Mouse (Mus musculus): ENCODE results near the gene Doc2g.
"Not testable (repeated sequence)": the region's sequence is repeated elsewhere in the genome, so short reads cannot be mapped to it uniquely, and the experiment has no call there.

Gene Doc2g

DNA sequence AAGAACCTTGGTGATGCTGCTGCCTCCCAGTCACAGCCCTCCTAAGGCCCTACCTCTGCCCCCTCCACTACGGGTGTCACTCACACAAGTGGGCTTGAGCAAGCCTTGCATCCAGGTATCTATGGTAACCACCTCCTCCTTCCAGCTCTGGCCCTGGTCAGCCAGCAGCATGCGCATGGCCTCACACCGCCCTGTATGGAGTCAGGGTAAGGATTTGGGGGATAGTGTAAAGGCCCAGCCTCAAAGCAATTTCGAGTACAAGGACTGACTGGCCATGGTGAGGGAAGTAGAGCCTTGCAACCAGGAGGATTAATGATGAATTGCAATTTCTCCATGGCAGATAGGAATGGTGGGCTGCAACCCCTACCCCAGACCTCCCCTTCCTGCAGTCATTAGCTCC, 38.4 kb downstream of the Doc2g start:
- in situ Hi-C loops (cut with MboI; ENCODE audit: low pct_unique_long_range_greater_than_20kb in 1 of 2, low sequenced_read_pairs in 2 of 2, unreplicated experiment in 1 of 2), result not testable (repeated sequence)

DNA sequence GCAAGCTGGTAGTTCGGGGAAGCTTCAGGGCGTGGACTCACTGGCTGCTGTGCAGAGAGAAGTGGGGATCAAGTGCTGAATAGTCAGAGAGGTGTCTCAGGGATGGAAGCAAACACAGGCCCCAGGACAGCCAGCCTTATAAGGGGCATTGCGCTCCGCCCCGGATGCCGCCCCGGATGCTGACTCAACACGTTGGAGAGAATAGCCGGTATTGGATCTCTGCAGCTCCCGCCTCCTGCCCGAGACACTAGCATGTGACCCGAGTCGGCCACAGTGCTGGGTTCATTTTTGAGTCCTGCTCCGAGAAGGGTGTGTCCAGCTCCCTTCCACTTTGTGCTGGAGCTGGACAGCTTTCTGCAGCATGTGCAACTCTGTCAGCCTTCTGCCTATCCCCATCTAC, 39.0 kb downstream of the Doc2g start:
- in situ Hi-C loops (cut with MboI; ENCODE audit: low pct_unique_long_range_greater_than_20kb in 1 of 2, low sequenced_read_pairs in 2 of 2, unreplicated experiment in 1 of 2), result no loop called here

DNA sequence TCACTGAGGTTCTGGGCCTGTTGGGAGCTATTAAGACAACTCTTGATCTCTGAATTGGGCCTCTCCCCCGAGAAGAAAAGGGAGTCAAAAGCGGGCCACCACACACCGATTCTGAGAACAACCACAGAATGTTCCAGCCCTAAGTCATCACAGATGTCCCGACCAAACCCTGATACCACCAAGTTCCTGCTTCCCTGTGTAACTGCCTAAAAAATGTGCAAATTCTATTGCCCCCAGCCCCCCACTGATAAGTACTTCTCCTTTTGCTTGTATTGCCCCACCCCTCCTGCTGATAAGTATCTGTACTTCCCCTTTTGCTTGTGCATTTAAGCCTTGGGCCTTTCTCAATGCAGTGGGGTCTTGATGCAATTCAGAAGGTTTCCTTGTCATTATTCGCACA, 41.0 kb downstream of the Doc2g start:
- in situ Hi-C loops (cut with MboI; ENCODE audit: low pct_unique_long_range_greater_than_20kb in 1 of 2, low sequenced_read_pairs in 2 of 2, unreplicated experiment in 1 of 2), result not testable (repeated sequence)

- in situ Hi-C loops (cut with MboI; ENCODE audit: low pct_unique_long_range_greater_than_20kb in 1 of 2, low sequenced_read_pairs in 2 of 2, unreplicated experiment in 1 of 2), result loop anchor here in 1 of 2 experiments (5.0 kb wide), 1 partner anchor 34 kb away; the partner anchor contains the start of gene Ndufv1
Observed at GRCm38 (mm10) chr19:4045966-4046865, 43.1 kb downstream of the Doc2g start, which contains the start of gene Gstp2. TSS of gene Gstp2 (minus strand) at chr19:4046023.

GRCm38 (mm10) chr19:4046866-4047254, 43.7 kb downstream of the Doc2g start:
- in situ Hi-C loops (cut with MboI; ENCODE audit: low pct_unique_long_range_greater_than_20kb in 1 of 2, low sequenced_read_pairs in 2 of 2, unreplicated experiment in 1 of 2), result loop anchor here in 1 of 2 experiments (5.0 kb wide), 1 partner anchor 35 kb away; the partner anchor contains the start of gene Ndufv1

DNA sequence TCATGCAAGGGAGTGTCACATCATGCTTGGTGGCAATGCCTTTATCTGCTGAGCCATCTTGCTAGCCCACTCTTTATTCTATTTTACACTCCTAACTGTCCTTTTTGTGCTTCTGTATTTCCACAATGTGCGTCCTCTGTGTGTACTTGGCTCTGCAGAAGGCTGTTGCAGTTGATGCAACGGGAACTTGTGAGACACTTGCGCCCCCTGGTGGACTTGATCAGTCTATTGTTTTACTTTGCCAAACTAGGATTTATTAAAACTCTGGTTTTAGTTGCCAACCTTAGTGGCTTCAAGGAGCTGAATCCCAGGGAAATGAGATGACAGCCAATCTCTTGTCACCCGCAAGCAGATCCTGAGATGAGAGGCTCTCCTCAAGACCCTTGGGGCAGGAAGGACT, 44.7 kb downstream of the Doc2g start:
- in situ Hi-C loops (cut with MboI; ENCODE audit: low pct_unique_long_range_greater_than_20kb in 1 of 2, low sequenced_read_pairs in 2 of 2, unreplicated experiment in 1 of 2), result loop anchor here in 1 of 2 experiments (5.0 kb wide), 1 partner anchor 36 kb away; the partner anchor contains the start of gene Ndufv1

GRCm38 (mm10) chr19:4049069-4049468, 46.0 kb downstream of the Doc2g start:
- in situ Hi-C loops (cut with MboI; ENCODE audit: low pct_unique_long_range_greater_than_20kb in 1 of 2, low sequenced_read_pairs in 2 of 2, unreplicated experiment in 1 of 2), result loop anchor here in 1 of 2 experiments (5.0 kb wide), 1 partner anchor 37 kb away; the partner anchor contains the start of gene Ndufv1

- in situ Hi-C loops (cut with MboI; ENCODE audit: low pct_unique_long_range_greater_than_20kb in 1 of 2, low sequenced_read_pairs in 2 of 2, unreplicated experiment in 1 of 2), result no loop called here
Observed at GRCm38 (mm10) chr19:4051016-4051415, 47.9 kb downstream of the Doc2g start.

DNA sequence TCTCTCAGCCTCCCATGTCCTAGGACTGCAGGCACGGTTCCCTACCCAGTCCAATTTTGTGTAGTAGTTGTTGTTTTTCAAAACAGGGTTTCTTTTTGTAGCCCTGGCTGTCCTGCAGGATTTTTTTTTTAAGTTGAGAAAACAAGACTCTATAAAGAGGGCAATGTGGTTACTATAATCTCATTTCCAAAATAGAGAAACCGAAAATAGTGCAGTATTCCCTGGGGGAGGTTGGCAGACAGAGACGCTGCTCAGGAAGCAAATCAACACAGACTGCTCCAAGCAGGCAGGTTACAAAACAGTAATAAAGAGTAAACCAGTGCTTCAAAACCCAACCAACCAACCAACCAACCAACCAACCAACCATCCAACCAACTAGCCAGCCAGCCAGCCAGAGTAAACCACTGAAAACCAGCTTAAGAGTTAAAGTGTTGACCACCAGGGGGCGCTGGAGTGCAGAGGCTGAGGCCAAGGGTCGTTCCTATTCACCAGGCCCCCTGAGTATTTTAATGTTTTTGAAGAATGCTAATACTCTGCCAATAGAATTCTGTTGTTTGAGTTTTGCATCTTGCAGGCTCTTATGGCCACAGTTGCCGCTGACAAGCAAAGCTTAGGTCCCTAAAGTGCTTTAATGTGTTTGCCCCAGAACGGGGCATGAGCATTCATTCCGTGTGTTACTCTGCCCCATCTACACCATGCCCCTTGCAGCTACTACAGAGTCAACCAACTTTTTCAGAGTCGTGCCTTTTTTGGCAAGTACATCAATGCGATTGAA, 48.8 kb downstream of the Doc2g start:
- in situ Hi-C loops (cut with MboI; ENCODE audit: low pct_unique_long_range_greater_than_20kb in 1 of 2, low sequenced_read_pairs in 2 of 2, unreplicated experiment in 1 of 2), result no loop called here

DNA sequence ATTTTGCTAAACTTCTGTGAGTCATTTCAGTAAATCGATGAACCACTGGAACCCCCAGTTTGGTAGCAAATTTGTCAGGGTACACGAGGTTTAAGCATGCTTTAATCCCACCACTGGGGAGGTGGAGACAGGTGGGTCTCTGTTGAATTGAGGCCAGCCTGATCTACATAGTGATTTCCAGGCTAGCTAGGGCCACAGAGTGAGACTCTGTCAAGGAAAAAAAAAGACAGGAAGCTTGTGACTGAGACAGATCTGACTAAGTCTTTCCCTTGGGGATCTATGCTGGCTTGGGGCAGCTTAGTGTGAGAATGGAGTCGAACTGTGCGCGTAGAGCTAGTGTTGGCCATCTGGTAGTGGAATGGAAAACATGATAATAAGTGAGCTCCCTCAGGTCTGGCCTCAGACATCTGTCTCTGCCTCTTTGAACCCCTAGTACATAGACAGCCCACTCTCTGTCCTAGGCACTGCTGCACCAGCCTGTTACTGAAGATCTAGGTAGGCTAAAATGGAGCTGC, 49.5 kb downstream of the Doc2g start:
- in situ Hi-C loops (cut with MboI; ENCODE audit: low pct_unique_long_range_greater_than_20kb in 1 of 2, low sequenced_read_pairs in 2 of 2, unreplicated experiment in 1 of 2), result no loop called here

DNA sequence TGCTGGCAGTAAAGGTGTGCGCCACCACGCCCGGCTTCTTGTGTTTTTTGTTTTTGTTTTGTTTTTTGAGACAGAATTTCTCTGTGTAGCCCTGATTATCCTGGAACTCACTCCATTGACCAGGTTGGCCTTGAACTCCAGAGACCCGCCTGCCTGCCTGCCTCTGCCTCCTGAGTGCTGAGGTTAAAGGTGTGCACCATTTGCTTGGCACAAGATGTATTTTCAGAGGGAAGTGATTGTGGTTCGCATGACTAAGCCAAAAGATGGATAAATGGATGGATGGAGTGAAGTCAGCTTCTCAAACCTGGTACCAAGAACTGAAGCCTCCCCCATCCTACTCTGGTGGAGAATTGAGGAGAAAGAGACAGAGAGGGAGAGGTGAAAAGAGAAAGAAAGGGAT, 51.5 kb downstream of the Doc2g start:
- in situ Hi-C loops (cut with MboI; ENCODE audit: low pct_unique_long_range_greater_than_20kb in 1 of 2, low sequenced_read_pairs in 2 of 2, unreplicated experiment in 1 of 2), result no loop called here

DNA sequence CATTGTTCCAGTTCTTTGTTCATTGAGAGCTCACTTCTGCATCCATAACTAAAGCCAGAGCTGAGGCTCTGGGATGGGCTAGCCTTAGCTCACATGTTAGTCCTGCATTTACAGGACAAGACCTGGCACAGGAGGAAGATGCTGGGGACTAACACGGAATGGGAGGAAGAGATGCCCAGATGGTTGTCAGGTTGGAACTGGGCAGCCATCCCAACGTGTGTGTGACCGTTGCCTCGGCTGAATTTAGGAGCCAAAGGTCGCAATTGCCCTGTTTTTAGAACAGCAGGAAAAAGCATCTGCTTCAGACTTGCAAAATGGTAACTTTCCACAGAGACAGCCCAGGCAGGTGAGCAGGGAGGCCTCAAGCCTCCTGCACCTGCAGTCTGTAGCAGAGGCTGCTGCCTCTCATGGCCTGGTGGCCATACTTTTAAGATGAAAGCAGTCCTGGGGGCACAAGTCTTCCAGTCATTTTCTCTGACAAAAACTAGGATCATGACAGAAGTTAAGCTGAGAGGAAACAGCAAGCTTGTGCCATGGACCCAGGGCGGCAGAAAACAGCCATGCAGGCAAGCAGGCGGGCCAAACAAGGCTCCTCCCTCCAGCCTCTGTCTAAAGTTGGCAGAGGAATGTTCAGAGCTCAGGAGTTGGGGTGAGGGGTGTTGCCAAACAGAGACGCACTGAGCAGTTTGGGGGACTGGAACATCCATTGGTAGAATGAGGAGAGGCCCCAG, 52.3 kb downstream of the Doc2g start:
- in situ Hi-C loops (cut with MboI; ENCODE audit: low pct_unique_long_range_greater_than_20kb in 1 of 2, low sequenced_read_pairs in 2 of 2, unreplicated experiment in 1 of 2), result no loop called here

- in situ Hi-C loops (cut with MboI; ENCODE audit: low pct_unique_long_range_greater_than_20kb in 1 of 2, low sequenced_read_pairs in 2 of 2, unreplicated experiment in 1 of 2), result no loop called here
Observed at GRCm38 (mm10) chr19:4055947-4056693, 53.0 kb downstream of the Doc2g start.
